Mouse (Mus musculus): ENCODE results near the gene Neurl2.

GRCm38 (mm10) chr2:164871602-164872303, 38.5 kb upstream of the Neurl2 start:
- TF ChIP-seq CTCF (IDR thresholded peaks at IDR 0.05; ENCODE audit: low read depth) (no peak), EP300 (IDR thresholded peaks at IDR 0.05; ENCODE audit: low read depth) (no peak)

Measured in liver, embryonic 14.5 days (tissue).